Comparison of ENCODE assay signal across 8 mouse cellular contexts in the genomic region with DNA sequence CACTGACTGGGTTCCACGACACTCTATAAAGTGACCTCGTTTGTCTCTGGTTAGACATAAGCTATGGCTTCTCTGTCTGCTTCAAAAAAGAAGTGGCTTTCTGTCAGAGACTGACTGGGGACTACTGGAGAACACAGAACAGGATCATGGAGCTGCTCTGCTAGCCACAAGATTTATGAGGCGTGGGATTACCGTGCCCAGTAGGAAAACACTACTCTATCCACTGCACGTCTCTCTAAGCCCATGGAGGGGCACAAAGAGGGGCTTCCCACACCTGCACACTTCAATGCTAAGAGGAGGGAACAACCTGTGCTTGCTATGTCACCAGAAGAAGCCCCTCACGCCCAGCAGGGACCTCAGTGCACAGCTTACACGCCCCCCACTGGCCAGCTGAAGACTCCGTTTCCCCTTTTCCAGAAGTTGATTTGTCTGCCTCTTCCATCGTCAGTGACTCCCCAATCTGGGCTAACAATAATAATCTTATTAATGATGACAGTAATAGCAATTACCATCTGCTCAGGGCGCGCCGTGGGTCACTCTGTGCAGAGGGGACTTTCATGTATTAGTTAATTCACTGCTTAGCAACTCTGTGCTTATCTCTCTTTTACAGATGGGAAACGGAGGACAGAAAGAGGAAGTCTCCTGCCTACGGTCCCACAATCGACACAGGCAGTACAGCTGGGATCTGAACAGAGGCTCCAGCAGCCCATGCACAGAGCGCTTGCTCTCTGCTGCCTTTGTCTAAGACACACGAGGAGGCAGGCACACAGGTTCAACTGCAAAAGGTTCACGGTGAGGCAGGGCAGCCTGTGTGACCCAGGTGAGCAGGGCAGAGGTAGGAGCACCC.
DNase-seq lines count a peak whose midpoint lies in the region; ATAC-seq and TF ChIP-seq lines count a peak whose summit lies in the region.

No protein-coding gene starts in this region.

- no peaks in the 10 kb centered on the region for H3K36me3 ChIP-seq in hindbrain, embryonic 11.5 days (ENCODE audit: control insufficient read depth, insufficient read depth, low read length)
- no peaks in the 10 kb centered on the region for H3K36me3 ChIP-seq in megakaryocyte, embryonic 14.5 days (replicated peaks; ENCODE audit: low read length)

- no peak for TF ChIP-seq POLR2A in bone marrow, adult 2 months (IDR thresholded peaks at IDR 0.05; ENCODE audit: borderline replicate concordance, control insufficient read depth, low read depth, low read length)

- no peak overlapping the region for H3K4me2 ChIP-seq in hindbrain, embryonic 11.5 days (replicated peaks; ENCODE audit: low read depth, low read length)

- no peak overlapping the region for H3K9ac ChIP-seq in hindbrain, embryonic 11.5 days (ENCODE audit: low read depth, low read length)

- H3K9me3 ChIP-seq in hindbrain, embryonic 11.5 days (ENCODE audit: control insufficient read depth, low read length), result no peaks in the 10 kb centered on the region
- no peaks in the 10 kb centered on the region for H3K9me3 ChIP-seq in megakaryocyte, embryonic 14.5 days

- peaks cover 4% of the 10 kb centered on the region for H3K4me1 ChIP-seq in bone marrow, adult 2 months (ENCODE audit: control insufficient read depth, insufficient read depth, low read length)
- H3K4me1 ChIP-seq in hindbrain, embryonic 11.5 days (replicated peaks; ENCODE audit: control insufficient read depth, insufficient read depth, low read length), result peaks cover 13% of the 10 kb centered on the region
- H3K4me1 ChIP-seq in megakaryocyte, embryonic 14.5 days, result peaks cover 73% of the 10 kb centered on the region

- H3K27ac ChIP-seq in bone marrow, adult 2 months (ENCODE audit: control insufficient read depth, insufficient read depth, low read depth, low read length, poor library complexity), result peak overlapping the region; percentile 86
- H3K27ac ChIP-seq in hindbrain, embryonic 11.5 days (ENCODE audit: low read depth, low read length), result peak overlapping the region; percentile 58

- WGBS in bone marrow, adult 2 months, result 15% methylated on average over 18 of the region's 18 CpGs
- 69% methylated on average over 18 of the region's 18 CpGs for WGBS in hindbrain, embryonic 11.5 days

- no peak for TF ChIP-seq CTCF in bone marrow, adult 2 months (IDR thresholded peaks at IDR 0.05; ENCODE audit: control insufficient read depth, insufficient read depth, low read length)

- ATAC-seq in hindbrain, embryonic 11.5 days (ENCODE audit: low FRiP score), result peak; percentile 28; the same call in 1 of the 2 replicates

- no peaks in the 10 kb centered on the region for H3K27me3 ChIP-seq in hindbrain, embryonic 11.5 days (ENCODE audit: control insufficient read depth, insufficient read depth, low read length)
- H3K27me3 ChIP-seq in megakaryocyte, embryonic 14.5 days (replicated peaks), result peaks cover 53% of the 10 kb centered on the region

- DNase-seq in A20 (ENCODE audit: low read depth, low spot score) (peak; percentile 64), adipocyte (ENCODE audit: low spot score) (no peak)
- no peak for DNase-seq in hindbrain, embryonic 11.5 days (ENCODE audit: low spot score)
- DNase-seq in thymus, postnatal 0 days (ENCODE audit: low spot score), result peak; percentile 58
- DNase-seq in ovary, adult 18-20 months (ENCODE audit: low spot score), result no peak
- DNase-seq in cerebellum, adult 11-12 months, result no peak

- H3K4me3 ChIP-seq in bone marrow, adult 2 months (replicated peaks; ENCODE audit: control insufficient read depth, low read depth, low read length), result peak overlapping the region; percentile 66
- no peak overlapping the region for H3K4me3 ChIP-seq in hindbrain, embryonic 11.5 days (ENCODE audit: low read depth, low read length)
- peak overlapping the region; percentile 89 for H3K4me3 ChIP-seq in megakaryocyte, embryonic 14.5 days (replicated peaks)

Comparison
In these comparisons a context has a peak if more than half of its experiments do, and no peak if none do; other contexts are left out.
1. DNase-seq: peak in A20 (single experiment) and thymus, postnatal 0 days (single experiment); none in hindbrain, embryonic 11.5 days (single experiment), adipocyte (single experiment), ovary, adult 18-20 months (single experiment) and cerebellum, adult 11-12 months (single experiment).